Mouse (Mus musculus) embryonic stem cell, embryonic (primary cell): ENCODE results near the gene Nlgn3.

Source experiments
- CTCF ChIA-PET, 4 experiments: fragments of 300-600 bp in 2 of 4; fragments of 350-600 bp in 2 of 4; sonication (Branson Sonifier 250); formaldehyde crosslinking; loops; one replicate each; lab custom pipeline; 2022; ENCODE audit warnings: inconsistent platforms in 2 of 4; lab: Charles Lee
- POLR2A ChIA-PET, 4 experiments: fragments of 300-600 bp in 2 of 4; fragments of 350-600 bp in 2 of 4; sonication (Branson Sonifier 250); formaldehyde crosslinking; loops; one replicate each; lab custom pipeline; 2022; ENCODE audit warnings: antibody characterized with exemption in 4 of 4, inconsistent platforms in 1 of 4; lab: Charles Lee

The Nlgn3 gene

GRCm38 (mm10) chrX:101332375-101333211 lies 33.6 kb downstream of the Nlgn3 start:
- ChIA-PET POLR2A (interaction anchor here (0.6 to 5.2 kb wide), 97 partner anchors 9 to 1692 kb away, joined by 3 to 74 read pairs (median 4); partner anchors contain the start of genes Med12 (in 4 of the 4), Foxo4 (in 3 of the 4), Snx12 (in 3 of the 4) and Nono (in 2 of the 4)), CTCF (interaction anchor here (0.5 to 2.2 kb wide), 24 partner anchors 9 to 1469 kb away, joined by 3 to 12 read pairs (median 4); partner anchors contain the start of genes Gdpd2 (in 1 of the 4) and Nono (in 1 of the 4))

GRCm38 (mm10) chrX:101334606-101335005 lies 35.6 kb downstream of the Nlgn3 start:
- ChIA-PET POLR2A (no interaction called here), CTCF (no interaction called here)

- ChIA-PET POLR2A (interaction anchor here in 1 of 4 experiments (0.5 kb wide), 1 partner anchor 86 kb away, joined by 3 read pairs; no protein-coding TSS in a partner anchor), CTCF (interaction anchor here in 3 of 4 experiments (0.5 to 1.0 kb wide), 5 partner anchors 28 to 263 kb away, joined by 3 to 5 read pairs (median 4); no protein-coding TSS in a partner anchor)
Observed at GRCm38 (mm10) chrX:101338666-101339065, 39.7 kb downstream of the Nlgn3 start.

DNA sequence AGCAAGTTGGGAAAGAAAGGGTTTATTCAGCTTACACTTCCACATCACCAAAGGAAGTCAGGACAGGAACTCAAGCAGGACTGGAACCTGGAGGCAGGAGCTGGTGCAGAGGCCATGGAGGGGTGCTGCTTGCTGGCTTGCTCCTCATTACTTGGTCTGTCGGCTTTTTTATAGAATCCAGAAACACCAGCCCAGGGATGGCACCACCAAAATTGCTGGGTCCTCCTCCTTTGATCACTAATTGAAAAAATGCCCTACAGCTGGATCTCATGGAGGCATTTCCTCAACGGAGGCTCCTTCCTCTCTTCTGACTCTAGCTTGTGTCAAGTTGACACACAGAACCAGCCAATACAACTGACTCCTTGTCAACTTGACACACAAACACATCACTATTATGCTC lies 43.9 kb downstream of the Nlgn3 start:
- CTCF ChIA-PET: interaction anchor here in 1 of 4 experiments (0.7 kb wide), 1 partner anchor 224 kb away, joined by 3 read pairs; no protein-coding TSS in a partner anchor

GRCm38 (mm10) chrX:101345456-101345855 lies 46.5 kb downstream of the Nlgn3 start:
- POLR2A ChIA-PET: interaction anchor here in 1 of 4 experiments (1.5 kb wide), 1 partner anchor 177 kb away, joined by 3 read pairs; no protein-coding TSS in a partner anchor
- CTCF ChIA-PET: no interaction called here

More for the DNA sequence above, 43.9 kb downstream of the Nlgn3 start:
- POLR2A ChIA-PET: interaction anchor here in 2 of 4 experiments (0.6 to 2.0 kb wide), 7 partner anchors 10 to 309 kb away, joined by 3 to 7 read pairs (median 4); partner anchors contain the start of gene Foxo4 (in 1 of the 2)

GRCm38 (mm10) chrX:101346475-101346874 lies 47.5 kb downstream of the Nlgn3 start:
- POLR2A ChIA-PET: interaction anchor here in 2 of 4 experiments (1.1 to 2.2 kb wide), 3 partner anchors 10 to 176 kb away, joined by 3 to 8 read pairs (median 3); no protein-coding TSS in a partner anchor
- CTCF ChIA-PET: interaction anchor here in 2 of 4 experiments (0.5 to 0.9 kb wide), 2 partner anchors 12 to 27 kb away, joined by 3 to 4 read pairs; no protein-coding TSS in a partner anchor

DNA sequence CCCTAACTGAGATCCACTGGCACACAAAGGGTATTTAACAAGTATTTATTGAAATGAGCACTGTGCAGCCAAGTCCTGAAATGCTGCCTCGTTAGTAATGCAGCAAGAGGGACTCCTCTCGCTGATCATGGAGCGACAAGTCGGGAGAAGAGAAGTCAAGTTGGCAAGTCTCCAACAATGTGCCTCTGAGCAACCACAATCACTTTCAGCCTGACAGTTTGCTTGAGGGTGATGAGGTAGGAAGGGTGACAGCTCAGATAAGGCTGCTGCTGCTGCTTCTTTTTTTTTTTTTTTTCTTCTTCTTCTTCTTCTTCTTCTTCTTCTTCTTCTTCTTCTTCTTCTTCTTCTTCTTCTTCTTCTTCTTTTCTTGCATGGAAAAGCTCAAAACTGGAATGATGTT lies 52.2 kb downstream of the Nlgn3 start:
- CTCF ChIA-PET: no interaction called here

GRCm38 (mm10) chrX:101358902-101359301 lies 59.9 kb downstream of the Nlgn3 start:
- ChIA-PET CTCF (interaction anchor here (0.6 to 0.7 kb wide), 8 partner anchors 12 to 698 kb away, joined by 3 to 11 read pairs (median 4); no protein-coding TSS in a partner anchor), POLR2A (interaction anchor here in 1 of 4 experiments (0.7 kb wide), 1 partner anchor 793 kb away, joined by 4 read pairs; no protein-coding TSS in a partner anchor)

More for the DNA sequence above, 52.2 kb downstream of the Nlgn3 start:
- POLR2A ChIA-PET: interaction anchor here in 1 of 4 experiments (0.6 kb wide), 1 partner anchor 521 kb away, joined by 3 read pairs; no protein-coding TSS in a partner anchor

DNA sequence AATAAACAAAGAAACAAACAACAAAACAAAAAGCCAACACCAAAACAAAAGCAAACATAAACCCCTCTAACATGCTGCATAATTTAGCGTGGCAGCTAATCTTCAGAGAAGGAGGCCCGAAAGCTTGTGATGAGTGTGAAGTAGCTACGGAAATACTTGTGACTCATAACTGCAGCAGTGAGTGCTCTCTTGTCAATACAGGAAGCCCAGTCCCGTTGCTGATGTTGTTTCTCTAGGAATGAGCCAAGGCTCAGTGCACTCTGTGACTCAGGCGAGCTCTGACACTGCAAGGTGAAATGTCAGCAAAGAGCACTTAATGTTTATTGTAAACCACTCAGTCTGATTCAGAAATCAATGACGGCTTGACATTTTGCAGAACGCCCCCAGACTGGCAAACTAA lies 70.0 kb downstream of the Nlgn3 start:
- CTCF ChIA-PET: interaction anchor here in 1 of 4 experiments (0.7 kb wide), 1 partner anchor 238 kb away, joined by 5 read pairs; no protein-coding TSS in a partner anchor
- POLR2A ChIA-PET: interaction anchor here in 1 of 4 experiments (1.7 kb wide), 1 partner anchor 284 kb away, joined by 4 read pairs; no protein-coding TSS in a partner anchor

GRCm38 (mm10) chrX:101370573-101370972 lies 71.6 kb downstream of the Nlgn3 start:
- ChIA-PET CTCF (interaction anchor here in 2 of 4 experiments (0.6 to 0.9 kb wide), 2 partner anchors 12 to 58 kb away, joined by 3 read pairs; no protein-coding TSS in a partner anchor), POLR2A (interaction anchor here in 1 of 4 experiments (0.7 kb wide), 1 partner anchor 59 kb away, joined by 3 read pairs; the partner anchor contains the start of gene Nono)

DNA sequence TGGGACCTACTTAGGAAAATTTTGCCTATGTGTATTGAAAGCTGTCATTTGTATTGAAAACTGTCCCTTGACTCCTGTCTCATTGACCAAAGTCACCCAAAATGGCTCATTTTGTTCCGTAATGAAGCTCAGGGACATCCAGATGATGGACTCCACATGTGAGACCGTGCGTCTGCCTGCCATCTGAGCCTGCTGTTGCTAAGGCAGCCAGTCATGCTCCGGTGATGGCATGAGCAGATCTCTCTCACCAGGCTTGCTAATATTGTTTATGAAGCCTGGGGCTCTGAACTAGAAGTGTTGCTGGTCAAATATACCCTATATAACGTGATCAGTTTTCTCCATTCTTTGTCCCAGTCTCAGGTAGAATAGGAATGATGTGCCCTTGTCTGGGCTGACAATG lies 74.0 kb downstream of the Nlgn3 start:
- ChIA-PET POLR2A (interaction anchor here in 3 of 4 experiments (0.6 to 2.4 kb wide), 4 partner anchors 10 to 99 kb away, joined by 3 to 12 read pairs (median 4); partner anchors contain the start of gene Med12 (in 1 of the 3)), CTCF (interaction anchor here in 1 of 4 experiments (0.8 kb wide), 1 partner anchor 419 kb away, joined by 4 read pairs; no protein-coding TSS in a partner anchor)
